Mouse (Mus musculus): ENCODE data around the gene Armc9.

Gene Armc9

GRCm38 (mm10) chr1:86154133-86154823 lies at the start of gene Armc9:
Gene Armc9, plus strand, starts transcription at chr1:86154780.
- peak; percentile 87 to 91 for DNase-seq

GRCm38 (mm10) chr1:86105054-86105453 lies 49.5 kb upstream of the Armc9 start:
- no peak for DNase-seq

- no peak for DNase-seq
Measured at GRCm38 (mm10) chr1:86111779-86112178, 42.8 kb upstream of the Armc9 start, which contains the start of gene Htr2b. Gene Htr2b, minus strand, starts transcription at chr1:86111970.

GRCm38 (mm10) chr1:86114141-86114540 lies 40.4 kb upstream of the Armc9 start:
- no peak for DNase-seq

- no peak for DNase-seq
Measured at GRCm38 (mm10) chr1:86119549-86119948, 35.0 kb upstream of the Armc9 start.

- DNase-seq, result no peak
Measured at GRCm38 (mm10) chr1:86126036-86126435, 28.5 kb upstream of the Armc9 start.

GRCm38 (mm10) chr1:86133337-86133736 lies 21.2 kb upstream of the Armc9 start, which contains the start of gene Gm21972:
Gene Gm21972, plus strand, starts transcription at chr1:86133637.
- no peak for DNase-seq

- DNase-seq, result no peak
Measured at GRCm38 (mm10) chr1:86135315-86135714, 19.3 kb upstream of the Armc9 start.

GRCm38 (mm10) chr1:86141081-86141480 lies 13.5 kb upstream of the Armc9 start:
- no peak for DNase-seq

- DNase-seq, result no peak
Measured at GRCm38 (mm10) chr1:86143165-86143564, 11.4 kb upstream of the Armc9 start.

- DNase-seq, result peak; percentile 24 to 29
Measured at GRCm38 (mm10) chr1:86144001-86144944, 10.3 kb upstream of the Armc9 start.

GRCm38 (mm10) chr1:86146293-86146692 lies 8.3 kb upstream of the Armc9 start:
- no peak for DNase-seq

GRCm38 (mm10) chr1:86147557-86147956 lies 7.0 kb upstream of the Armc9 start:
- no peak for DNase-seq

GRCm38 (mm10) chr1:86148161-86148560 lies 6.4 kb upstream of the Armc9 start:
- DNase-seq, result no peak

- no peak for DNase-seq
Measured at GRCm38 (mm10) chr1:86150929-86151328, 3.7 kb upstream of the Armc9 start.

- DNase-seq, result no peak
Measured at GRCm38 (mm10) chr1:86151376-86151775, 3.2 kb upstream of the Armc9 start.

- DNase-seq, result no peak
Measured at GRCm38 (mm10) chr1:86152618-86153017, 2.0 kb upstream of the Armc9 start.

- DNase-seq, result no peak
Measured at GRCm38 (mm10) chr1:86154824-86155164, 214 bp downstream of the Armc9 start.

- DNase-seq, result no peak
Measured at GRCm38 (mm10) chr1:86156075-86156474, 1.5 kb downstream of the Armc9 start.

GRCm38 (mm10) chr1:86156595-86156994 lies 2.0 kb downstream of the Armc9 start:
- DNase-seq, result no peak

- no peak for DNase-seq
Measured at GRCm38 (mm10) chr1:86160059-86160458, 5.5 kb downstream of the Armc9 start.

GRCm38 (mm10) chr1:86160479-86160878 lies 5.9 kb downstream of the Armc9 start:
- DNase-seq, result no peak

- no peak for DNase-seq
Measured at GRCm38 (mm10) chr1:86161061-86161460, 6.5 kb downstream of the Armc9 start.

GRCm38 (mm10) chr1:86174602-86175001 lies 20.0 kb downstream of the Armc9 start:
- no peak for DNase-seq

All from spleen, adult 18-20 months (tissue).